Comparison of ENCODE assay signal across 12 mouse cellular contexts in genomic region chr11:61728037-61728436, GRCm38 (mm10). TPM values are rescaled to one million over a fixed set of nuclear protein-coding genes. Genes with fewer than 3 reads are reported as not detected.
DNase-seq lines count a peak whose midpoint lies in the region; ATAC-seq and TF ChIP-seq lines count a peak whose summit lies in the region.
"Had no signal": no experiment of that assay in that cellular context is flagged by ENCODE, and none has a peak within 500 bp of the region (broad histone marks: within the 10 kb centered on the region; RNA-seq: fewer than 3 reads in every experiment).

No protein-coding gene starts in this region.

- no peak overlapping the region for H3K4me2 ChIP-seq in liver, postnatal 0 days (ENCODE audit: low read depth, low read length)
- H3K4me2 ChIP-seq in midbrain, embryonic 15.5 days = no peak overlapping the region

- intact Hi-C loops in heart, postnatal 36 days (cut with DNase I) = no loop called here

- no peak for TF ChIP-seq CTCF in liver, postnatal 0 days (IDR thresholded peaks at IDR 0.05; ENCODE audit: low read depth)

- no peaks in the 10 kb centered on the region for H3K9me3 ChIP-seq in liver, postnatal 0 days (ENCODE audit: low read length)
- no peaks in the 10 kb centered on the region for H3K9me3 ChIP-seq in midbrain, embryonic 15.5 days
- H3K9me3 ChIP-seq in forebrain, embryonic 10.5 days = no peaks in the 10 kb centered on the region

- H3K27ac ChIP-seq in liver, postnatal 0 days (ENCODE audit: low read depth) = peak overlapping the region; percentile 1; the same call in 1 of the 2 replicates
- H3K27ac ChIP-seq in midbrain, embryonic 15.5 days = no peak overlapping the region
- H3K27ac ChIP-seq in forebrain, embryonic 10.5 days = no peak overlapping the region

- DNase-seq in heart, adult 9 months (ENCODE audit: low spot score in 2 of 2) = peak; percentile 29 to 61
- DNase-seq in heart, postnatal 36 days = no peak
- DNase-seq in adipocyte (ENCODE audit: low spot score) = peak; percentile 18
- no peak for DNase-seq in liver, postnatal 0 days
- no peak for DNase-seq in urinary bladder, adult 18-20 months (ENCODE audit: low spot score in 2 of 2)
- DNase-seq in forebrain, embryonic 10.5 days (ENCODE audit: extremely low spot score, low spot score) = no peak
- DNase-seq: cerebellum, postnatal 36 days had no signal

- ATAC-seq in hematopoietic stem cell, adult 5-6 weeks (replicated peaks in 1 of 2; ENCODE audit: insufficient read depth in 1 of 2, low FRiP score in 2 of 2, low TSS enrichment in 1 of 2, low read depth in 1 of 2, poor library complexity in 2 of 2, severe bottlenecking in 2 of 2) = peak; percentile 54 to 56; a peak in 3 of 4 replicates
- ATAC-seq in liver, postnatal 0 days = 0 out of 2 replicates have a peak, but pooled peaks have one; percentile 43
- ATAC-seq in midbrain, embryonic 15.5 days (replicated peaks) = no peak
- ATAC-seq: inflammation-experienced regulatory T-cells, adult 6 months had no signal

- TF ChIP-seq EP300 in liver, postnatal 0 days (IDR thresholded peaks at IDR 0.05; ENCODE audit: low read depth) = 0 out of 2 replicates have a peak, but pooled peaks have one; percentile 24

- H3K27me3 ChIP-seq in liver, postnatal 0 days (ENCODE audit: insufficient read depth, low read length) = no peaks in the 10 kb centered on the region
- H3K27me3 ChIP-seq in midbrain, embryonic 15.5 days (replicated peaks) = no peaks in the 10 kb centered on the region
- no peaks in the 10 kb centered on the region for H3K27me3 ChIP-seq in forebrain, embryonic 10.5 days (ENCODE audit: poor library complexity, severe bottlenecking)

- 26% methylated on average over 2 of the region's 2 CpGs for WGBS in liver, postnatal 0 days (ENCODE audit: insufficient replicate concordance)
- 87% methylated on average over 2 of the region's 2 CpGs for WGBS in midbrain, embryonic 15.5 days
- 73% methylated on average over 2 of the region's 2 CpGs for WGBS in forebrain, embryonic 10.5 days

- 0 out of 2 replicates have a peak, but pooled peaks cover 3% of the 10 kb centered on the region for H3K4me1 ChIP-seq in liver, postnatal 0 days (ENCODE audit: insufficient read depth)
- no peaks in the 10 kb centered on the region for H3K4me1 ChIP-seq in midbrain, embryonic 15.5 days
- no peaks in the 10 kb centered on the region for H3K4me1 ChIP-seq in forebrain, embryonic 10.5 days

- H3K9ac ChIP-seq in liver, postnatal 0 days (replicated peaks) = no peak overlapping the region
- no peak overlapping the region for H3K9ac ChIP-seq in midbrain, embryonic 15.5 days

- peaks cover 11% of the 10 kb centered on the region; the same call in 1 of the 2 replicates for H3K36me3 ChIP-seq in liver, postnatal 0 days (replicated peaks; ENCODE audit: insufficient read depth, low read length)
- H3K36me3 ChIP-seq in midbrain, embryonic 15.5 days (replicated peaks) = peaks cover 21% of the 10 kb centered on the region; the same call in 1 of the 2 replicates
- H3K36me3 ChIP-seq in forebrain, embryonic 10.5 days (replicated peaks) = peaks cover 68% of the 10 kb centered on the region

- no peak overlapping the region for H3K4me3 ChIP-seq in liver, postnatal 0 days (ENCODE audit: low read depth, low read length)
- no peak overlapping the region for H3K4me3 ChIP-seq in midbrain, embryonic 15.5 days
- no peak overlapping the region for H3K4me3 ChIP-seq in forebrain, embryonic 10.5 days
- H3K4me3 ChIP-seq: myocyte had no signal

RNA-seq across cellular contexts. Expression of gene Slc5a10, which starts 7.4 kb away (rescaled TPM):
- not detected for total RNA-seq in heart, postnatal 36 days (2021)
- not detected in 2 replicates for total RNA-seq in hematopoietic stem cell, adult 5-6 weeks (2017)
- polyA plus RNA-seq in liver, postnatal 0 days (2015; fragmentation: Nextera tagmentation; extraction: Ambion mirVana) = not detected in 2 replicates
- polyA plus RNA-seq in midbrain, embryonic 15.5 days (2015; fragmentation: Nextera tagmentation; extraction: Ambion mirVana) = not detected in 2 replicates
- polyA plus RNA-seq in forebrain, embryonic 10.5 days (2016; fragmentation: Nextera tagmentation; extraction: Ambion mirVana) = 0.07 and 0.12 TPM in 2 replicates
- total RNA-seq: gastrocnemius, postnatal 4 days had no signal

RNA-seq across cellular contexts. Expression of gene Prpsap2, which starts 33.9 kb away (rescaled TPM):
- 1 to 10 TPM; 6.7 to 7.4 TPM for total RNA-seq in heart, postnatal 36 days (2021)
- total RNA-seq in hematopoietic stem cell, adult 5-6 weeks (2017) = 47.2 and 59.6 TPM in 2 replicates
- polyA plus RNA-seq in liver, postnatal 0 days (2015; fragmentation: Nextera tagmentation; extraction: Ambion mirVana) = 5.2 and 5.7 TPM in 2 replicates
- 52.0 and 53.9 TPM in 2 replicates for polyA plus RNA-seq in midbrain, embryonic 15.5 days (2015; fragmentation: Nextera tagmentation; extraction: Ambion mirVana)
- polyA plus RNA-seq in forebrain, embryonic 10.5 days (2016; fragmentation: Nextera tagmentation; extraction: Ambion mirVana) = 45.7 and 46.5 TPM in 2 replicates

RNA-seq across cellular contexts. Expression of gene Fam83g, which starts 44.1 kb away (rescaled TPM):
- under 1 TPM; 0.11 to 0.16 TPM for total RNA-seq in heart, postnatal 36 days (2021)
- total RNA-seq in hematopoietic stem cell, adult 5-6 weeks (2017) = 0.30 TPM in 1 of 2 replicates, not detected in the other
- polyA plus RNA-seq in liver, postnatal 0 days (2015; fragmentation: Nextera tagmentation; extraction: Ambion mirVana) = 2.2 and 2.4 TPM in 2 replicates
- polyA plus RNA-seq in midbrain, embryonic 15.5 days (2015; fragmentation: Nextera tagmentation; extraction: Ambion mirVana) = 0.21 and 0.22 TPM in 2 replicates
- polyA plus RNA-seq in forebrain, embryonic 10.5 days (2016; fragmentation: Nextera tagmentation; extraction: Ambion mirVana) = 1.5 and 1.9 TPM in 2 replicates
- polyA plus RNA-seq: myocyte had no signal

Comparison
In these comparisons a context has a peak if more than half of its experiments do, and no peak if none do; other contexts are left out.
1. DNase-seq: peak in heart, adult 9 months (2 of 2) and adipocyte (single experiment); none in heart, postnatal 36 days (0 of 2), liver, postnatal 0 days (single experiment), urinary bladder, adult 18-20 months (0 of 2) and forebrain, embryonic 10.5 days (single experiment).